Mouse (Mus musculus): Measurements from ENCODE around the gene Kank1. TPM values are rescaled to one million over a fixed set of nuclear protein-coding genes. Genes with fewer than 3 reads are reported as not detected.

Kank1 gene
- polyA plus RNA-seq, 1 experiment from 2014 or later = 3.9 TPM

- 90% methylated on average over 13 of the region's 13 CpGs for WGBS
- H3K27me3 ChIP-seq = no peaks in the 10 kb centered on the region
Observed at GRCm38 (mm10) chr19:25376871-25377270, 140.1 kb downstream of the Kank1 start.

DNA sequence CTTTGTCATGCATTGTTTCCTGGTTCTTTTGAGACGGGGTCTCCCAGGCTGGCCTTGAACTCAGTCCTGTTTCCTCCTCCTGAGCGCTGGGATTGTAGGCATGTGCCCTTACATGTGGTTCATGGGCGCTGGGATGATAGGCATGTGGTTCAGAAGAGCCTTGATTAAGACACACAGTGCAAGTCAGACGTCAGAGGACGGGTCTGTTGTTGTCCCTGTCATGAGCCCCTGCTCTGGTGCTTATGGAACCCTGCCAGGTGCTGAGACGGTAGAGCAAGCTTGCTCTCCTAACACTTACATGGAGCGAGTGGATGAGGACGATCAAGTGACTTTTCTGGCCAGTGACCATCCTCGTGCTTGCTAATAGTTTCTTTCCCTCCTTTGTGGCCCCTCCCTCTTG, 143.9 kb downstream of the Kank1 start:
- Histone ChIP-seq H3K27me3 (no peaks in the 10 kb centered on the region), H3K36me3 (no peaks in the 10 kb centered on the region)
- ATAC-seq (replicated peaks) = no peak

More at GRCm38 (mm10) chr19:25376871-25377270, 140.1 kb downstream of the Kank1 start:
- no peak overlapping the region for H3K9ac ChIP-seq (replicated peaks)
- H3K9me3 ChIP-seq = no peaks in the 10 kb centered on the region
- H3K4me1 ChIP-seq = peaks cover 8% of the 10 kb centered on the region
- no peaks in the 10 kb centered on the region for H3K36me3 ChIP-seq
- H3K4me2 ChIP-seq (replicated peaks) = no peak overlapping the region
- H3K27ac ChIP-seq (replicated peaks) = no peak overlapping the region
- no peak for ATAC-seq (replicated peaks)
- H3K4me3 ChIP-seq = no peak overlapping the region

DNA sequence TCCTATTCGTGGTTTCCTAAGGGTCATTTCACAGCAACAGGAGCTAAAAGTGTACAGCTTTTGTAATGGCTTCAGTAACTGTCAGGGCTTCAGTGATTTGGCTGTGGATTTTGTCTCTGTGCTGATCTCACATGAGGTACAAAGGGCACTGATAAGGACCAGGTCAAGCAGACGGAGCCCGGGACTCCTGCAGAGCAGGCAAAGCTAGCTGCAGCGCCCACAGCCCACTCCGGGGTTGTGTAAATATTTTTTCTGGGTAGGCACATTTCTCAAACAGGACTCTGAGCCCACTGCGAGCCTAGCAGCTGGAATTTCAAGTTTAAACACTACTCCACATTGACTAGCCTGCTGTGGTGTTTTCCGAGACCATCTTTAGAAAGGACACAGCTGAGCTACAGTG, 145.2 kb downstream of the Kank1 start:
- Histone ChIP-seq H3K4me2 (replicated peaks) (no peak overlapping the region), H3K36me3 (no peaks in the 10 kb centered on the region), H3K9me3 (no peaks in the 10 kb centered on the region), H3K27me3 (no peaks in the 10 kb centered on the region), H3K9ac (replicated peaks) (no peak overlapping the region), H3K4me3 (no peak overlapping the region), H3K27ac (replicated peaks) (no peak overlapping the region), H3K4me1 (0 out of 2 replicates have a peak, but pooled peaks cover 5% of the 10 kb centered on the region)
- no peak for ATAC-seq (replicated peaks)
- WGBS = 57% methylated on average over 7 of the region's 7 CpGs

More for the DNA sequence above, 143.9 kb downstream of the Kank1 start:
- Histone ChIP-seq H3K4me2 (replicated peaks) (no peak overlapping the region), H3K27ac (replicated peaks) (no peak overlapping the region), H3K4me1 (0 out of 2 replicates have a peak, but pooled peaks cover 5% of the 10 kb centered on the region), H3K9me3 (no peaks in the 10 kb centered on the region), H3K9ac (replicated peaks) (no peak overlapping the region), H3K4me3 (no peak overlapping the region)
- WGBS = 89% methylated on average over 9 of the region's 9 CpGs

DNA sequence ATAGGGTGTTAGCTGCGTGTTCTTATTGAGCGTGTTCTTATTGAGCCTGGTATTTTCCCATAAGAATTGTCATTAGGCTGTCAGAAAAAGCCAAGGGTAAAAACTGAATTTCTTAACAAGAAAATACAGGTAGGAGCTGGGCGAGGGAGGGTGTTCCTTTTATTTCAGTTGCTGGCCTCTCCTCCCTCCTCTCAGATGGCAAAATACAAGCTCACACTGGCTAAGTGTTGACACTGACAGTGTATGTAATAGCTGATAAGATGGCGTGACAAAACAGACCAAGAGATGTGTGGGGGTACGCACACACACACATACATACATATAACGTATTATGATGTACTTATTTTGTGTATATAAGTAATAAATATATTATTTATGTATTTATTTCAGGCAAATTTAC, 145.7 kb downstream of the Kank1 start:
- Histone ChIP-seq H3K4me2 (replicated peaks) (no peak overlapping the region), H3K9ac (replicated peaks) (no peak overlapping the region), H3K27me3 (no peaks in the 10 kb centered on the region), H3K9me3 (no peaks in the 10 kb centered on the region), H3K4me3 (no peak overlapping the region), H3K27ac (replicated peaks) (no peak overlapping the region), H3K36me3 (no peaks in the 10 kb centered on the region), H3K4me1 (0 out of 2 replicates have a peak, but pooled peaks cover 5% of the 10 kb centered on the region)
- no peak for ATAC-seq (replicated peaks)
- 85% methylated on average over 6 of the region's 6 CpGs for WGBS

DNA sequence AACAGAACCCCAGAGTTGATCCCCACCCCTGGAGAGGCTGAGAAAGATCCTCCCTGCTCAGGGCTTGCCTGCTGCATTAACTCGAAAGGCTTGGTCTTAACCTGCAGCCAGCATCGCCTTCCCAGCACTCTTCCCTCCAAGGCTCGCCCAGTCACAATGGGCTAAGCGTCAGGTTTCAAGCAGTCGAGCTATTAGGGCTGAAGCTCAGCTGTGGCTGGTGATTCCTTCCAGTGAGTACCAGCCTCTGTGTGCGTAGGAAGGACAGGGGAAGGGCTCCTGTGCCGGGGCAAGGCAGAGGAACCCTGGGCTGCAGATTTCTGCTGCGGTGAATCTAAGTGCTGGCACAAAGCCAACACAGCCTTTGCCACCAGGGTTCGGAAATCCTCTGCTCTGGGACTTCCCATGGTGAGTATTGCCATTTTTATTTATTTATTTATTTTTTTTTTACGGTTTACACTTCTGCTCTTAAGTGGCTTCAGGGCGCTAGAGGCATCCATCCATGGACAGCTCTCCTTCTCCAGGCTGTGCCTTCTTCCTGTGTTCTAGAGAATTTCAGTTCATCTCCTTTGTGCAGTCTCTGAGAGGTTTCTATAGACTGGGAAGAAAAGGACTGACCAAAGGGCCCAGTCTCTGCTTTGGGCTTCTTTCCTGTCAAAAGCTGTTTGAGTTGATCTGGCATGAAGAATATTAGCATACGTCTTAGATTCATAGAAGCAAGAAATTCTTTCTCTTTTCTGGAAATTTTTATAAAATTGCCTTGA, 146.8 kb downstream of the Kank1 start:
- Histone ChIP-seq H3K4me2 (replicated peaks) (no peak overlapping the region), H3K27me3 (no peaks in the 10 kb centered on the region), H3K9ac (replicated peaks) (no peak overlapping the region), H3K36me3 (no peaks in the 10 kb centered on the region), H3K4me1 (0 out of 2 replicates have a peak, but pooled peaks cover 5% of the 10 kb centered on the region), H3K9me3 (no peaks in the 10 kb centered on the region), H3K4me3 (no peak overlapping the region), H3K27ac (replicated peaks) (no peak overlapping the region)
- 14% methylated on average over 12 of the region's 12 CpGs for WGBS
- no peak for ATAC-seq (replicated peaks)

- Histone ChIP-seq H3K27me3 (no peaks in the 10 kb centered on the region), H3K4me2 (replicated peaks) (no peak overlapping the region), H3K36me3 (no peaks in the 10 kb centered on the region), H3K9me3 (no peaks in the 10 kb centered on the region), H3K4me3 (no peak overlapping the region), H3K4me1 (0 out of 2 replicates have a peak, but pooled peaks cover 5% of the 10 kb centered on the region), H3K27ac (replicated peaks) (no peak overlapping the region), H3K9ac (replicated peaks) (no peak overlapping the region)
- 70% methylated on average over 8 of the region's 8 CpGs for WGBS
- no peak for ATAC-seq (replicated peaks)
Observed at GRCm38 (mm10) chr19:25385981-25386380, 149.2 kb downstream of the Kank1 start.

- Histone ChIP-seq H3K9ac (replicated peaks) (no peak overlapping the region), H3K4me1 (0 out of 2 replicates have a peak, but pooled peaks cover 5% of the 10 kb centered on the region), H3K4me2 (replicated peaks) (no peak overlapping the region), H3K27ac (replicated peaks) (no peak overlapping the region), H3K36me3 (no peaks in the 10 kb centered on the region), H3K27me3 (no peaks in the 10 kb centered on the region), H3K4me3 (no peak overlapping the region), H3K9me3 (no peaks in the 10 kb centered on the region)
- no peak for ATAC-seq (replicated peaks)
- 82% methylated on average over 16 of the region's 16 CpGs for WGBS
Observed at GRCm38 (mm10) chr19:25386679-25387470, 150.1 kb downstream of the Kank1 start.

DNA sequence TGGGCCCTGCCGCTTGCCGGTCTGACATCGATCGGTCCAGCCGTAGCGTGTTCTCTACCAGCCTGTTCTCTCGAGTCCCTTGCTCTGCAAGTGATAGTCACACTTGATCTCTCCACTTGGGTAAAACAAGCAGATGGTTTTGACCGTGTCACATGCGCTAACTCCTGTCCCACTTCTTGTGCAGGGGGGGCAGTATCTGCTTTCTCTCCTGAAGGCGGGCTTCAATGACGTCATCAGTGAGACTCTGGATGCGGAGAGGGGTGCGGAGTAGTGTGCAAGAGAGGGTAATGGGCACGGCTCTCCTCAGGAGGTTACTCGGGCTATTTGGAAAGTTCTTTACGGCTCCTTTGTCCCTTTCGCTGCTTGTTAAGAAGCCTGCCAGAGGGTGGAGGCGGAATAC, 151.1 kb downstream of the Kank1 start:
- H3K36me3 ChIP-seq = no peaks in the 10 kb centered on the region

DNA sequence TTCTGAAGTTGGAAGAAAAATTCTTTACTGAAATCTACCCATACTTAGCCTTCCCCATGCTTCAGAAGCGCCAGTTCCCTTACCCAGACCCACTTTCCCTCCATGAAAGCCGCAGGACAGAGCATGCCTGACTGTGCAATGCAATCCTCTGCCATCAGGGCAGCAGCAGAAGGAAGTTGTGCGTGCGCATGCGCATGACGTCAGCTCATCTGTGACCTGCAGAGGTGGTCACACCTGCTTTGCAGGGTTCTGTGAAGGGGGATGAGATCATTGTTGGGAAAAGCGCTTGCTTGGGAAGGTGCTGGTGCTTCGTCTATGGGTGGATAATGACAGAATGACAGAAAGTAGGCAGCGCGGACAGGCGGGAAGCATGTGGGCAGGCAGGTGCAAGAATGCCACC, 155.4 kb downstream of the Kank1 start:
- H3K4me1 ChIP-seq = no peaks in the 10 kb centered on the region
- no peak overlapping the region for H3K27ac ChIP-seq (replicated peaks)
- 96% methylated on average over 11 of the region's 11 CpGs for WGBS
- H3K4me2 ChIP-seq (replicated peaks) = no peak overlapping the region
- H3K36me3 ChIP-seq = no peaks in the 10 kb centered on the region
- ATAC-seq (replicated peaks) = no peak
- H3K27me3 ChIP-seq = no peaks in the 10 kb centered on the region
- no peak overlapping the region for H3K9ac ChIP-seq (replicated peaks)
- no peak overlapping the region for H3K4me3 ChIP-seq
- no peaks in the 10 kb centered on the region for H3K9me3 ChIP-seq

More for the DNA sequence above, 151.1 kb downstream of the Kank1 start:
- ATAC-seq (replicated peaks) = no peak
- Histone ChIP-seq H3K27me3 (no peaks in the 10 kb centered on the region), H3K4me1 (0 out of 2 replicates have a peak, but pooled peaks cover 5% of the 10 kb centered on the region), H3K4me2 (replicated peaks) (no peak overlapping the region), H3K9ac (replicated peaks) (no peak overlapping the region), H3K4me3 (no peak overlapping the region), H3K27ac (replicated peaks) (no peak overlapping the region), H3K9me3 (no peaks in the 10 kb centered on the region)
- WGBS = 76% methylated on average over 18 of the region's 18 CpGs

DNA sequence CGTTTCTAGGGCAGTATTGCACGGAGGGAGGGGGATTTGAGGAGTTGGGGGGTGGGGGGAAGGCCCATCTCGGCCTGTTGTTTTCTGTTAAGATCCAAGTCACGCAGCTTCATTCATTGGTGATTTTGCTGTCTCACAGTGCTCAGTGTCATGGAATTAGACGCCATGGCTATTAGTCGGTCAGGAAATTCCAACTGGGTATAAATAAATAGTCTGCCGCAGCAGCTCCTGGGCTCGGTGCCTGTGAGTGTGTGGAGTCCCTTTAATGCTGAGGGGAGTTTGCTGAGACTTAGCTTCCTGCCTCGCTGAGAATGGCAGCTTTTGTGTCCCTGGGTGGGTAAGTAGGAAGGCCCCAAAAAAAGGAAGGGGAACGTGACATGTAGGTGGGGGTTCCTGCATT, 158.3 kb downstream of the Kank1 start:
- H3K9me3 ChIP-seq = no peaks in the 10 kb centered on the region
- no peak; the same call in 1 of the 2 replicates for ATAC-seq (replicated peaks)
- H3K4me2 ChIP-seq (replicated peaks) = no peak overlapping the region
- no peak overlapping the region for H3K4me3 ChIP-seq
- H3K9ac ChIP-seq (replicated peaks) = no peak overlapping the region
- H3K36me3 ChIP-seq = no peaks in the 10 kb centered on the region
- peaks cover 6% of the 10 kb centered on the region for H3K4me1 ChIP-seq
- H3K27ac ChIP-seq (replicated peaks) = no peak overlapping the region; the same call in 1 of the 2 replicates
- no peaks in the 10 kb centered on the region for H3K27me3 ChIP-seq
- 26% methylated on average over 10 of the region's 10 CpGs for WGBS

GRCm38 (mm10) chr19:25396709-25397266, 160.0 kb downstream of the Kank1 start:
- Histone ChIP-seq H3K9me3 (no peaks in the 10 kb centered on the region), H3K4me1 (peaks cover 24% of the 10 kb centered on the region), H3K4me2 (replicated peaks) (no peak overlapping the region), H3K27me3 (no peaks in the 10 kb centered on the region), H3K9ac (replicated peaks) (no peak overlapping the region), H3K4me3 (no peak overlapping the region), H3K27ac (replicated peaks) (no peak overlapping the region), H3K36me3 (no peaks in the 10 kb centered on the region)
- no peak for ATAC-seq (replicated peaks)
- WGBS = 86% methylated on average over 6 of the region's 6 CpGs
